Mouse (Mus musculus) hindbrain, embryonic 15.5 days (tissue): Measurements from ENCODE around the gene Patl2. TPM values are rescaled to one million over a fixed set of nuclear protein-coding genes. Genes with fewer than 3 reads are reported as not detected.

Experiments
- ATAC-seq: fragments of 200-750 bp; cut with Nextera tagmentation; 2 replicates; pipeline ENCODE4 v1.8.0; 2017; ENCODE audit warnings: low read depth, moderate number of reproducible peaks, moderate TSS enrichment; ENCODE audit not compliant: low FRiP score
- H3K27ac ChIP-seq: fragments of 300-500 bp; sonication (generic); replicated peaks from 2 replicates; pipeline ENCODE4 v1.5.1; 2015; ENCODE audit warnings: mild to moderate bottlenecking, inconsistent platforms
- H3K27me3 ChIP-seq: fragments of 300-500 bp; sonication (generic); 2 replicates; pipeline ENCODE4 v1.6.1; 2015; ENCODE audit warnings: control low read depth, inconsistent platforms
- H3K36me3 ChIP-seq: fragments of 300-500 bp; sonication (generic); 2 replicates; pipeline ENCODE4 v1.6.1; 2015; ENCODE audit warnings: control low read depth, inconsistent platforms
- H3K4me1 ChIP-seq: fragments of 300-500 bp; sonication (generic); replicated peaks from 2 replicates; pipeline ENCODE4 v1.6.1; 2015; ENCODE audit warnings: control low read depth, inconsistent platforms
- H3K4me2 ChIP-seq: fragments of 300-500 bp; sonication (generic); 2 replicates; pipeline ENCODE4 v1.6.1; 2015; ENCODE audit warnings: moderate library complexity, mild to moderate bottlenecking, inconsistent platforms
- H3K4me3 ChIP-seq: fragments of 300-500 bp; sonication (generic); 2 replicates; pipeline ENCODE4 v1.5.1; 2015; ENCODE audit warnings: mild to moderate bottlenecking, inconsistent platforms
- H3K9ac ChIP-seq: fragments of 300-500 bp; sonication (generic); 2 replicates; pipeline ENCODE4 v1.6.1; 2015; ENCODE audit warnings: inconsistent platforms
- H3K9me3 ChIP-seq: fragments of 300-500 bp; sonication (generic); 2 replicates; pipeline ENCODE4 v1.6.1; 2016; ENCODE audit warnings: control low read depth, inconsistent platforms
- WGBS: fragments of 180-500 bp; shearing (Covaris S2); methylation state at CpG from one replicate; pipeline ENCODE4 v1.1.7; 2015; 5-methylcytosine and 5-hydroxymethylcytosine counted together
- polyA plus RNA-seq: library from polyadenylated mRNA; unstranded; fragments of >200 nt; fragmentation: Nextera tagmentation; extraction: Ambion mirVana; gene quantifications from 2 replicates; pipeline ENCODE4 v1.2.1, GENCODE M21; 2015

The Patl2 gene
- polyA plus RNA-seq, 1 experiment from 2014 or later: not detected

DNA sequence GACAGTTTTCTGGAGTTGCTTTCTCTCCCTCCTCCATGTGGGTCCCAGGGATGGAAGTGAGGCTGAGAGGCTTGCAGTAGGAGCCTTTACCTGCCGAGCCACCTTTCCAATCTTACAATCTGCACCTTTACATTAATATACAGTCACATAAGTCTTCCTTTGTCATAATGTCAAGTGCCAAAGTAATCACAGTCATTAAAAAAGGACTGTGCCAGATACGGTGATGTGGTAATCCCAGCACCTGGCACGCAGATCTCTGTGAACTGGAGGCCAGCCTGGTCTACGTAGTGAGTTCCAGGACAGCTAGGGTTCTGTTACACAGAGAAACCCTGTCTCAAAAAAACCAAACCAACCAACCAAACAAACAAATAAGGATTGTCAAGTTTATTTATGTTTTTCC lies 92.1 kb downstream of the Patl2 start:
- ATAC-seq: no peak
- Histone ChIP-seq H3K4me1 (no peaks in the 10 kb centered on the region), H3K4me3 (no peak overlapping the region), H3K4me2 (no peak overlapping the region), H3K9ac (no peak overlapping the region), H3K9me3 (no peaks in the 10 kb centered on the region), H3K27ac (no peak overlapping the region), H3K36me3 (peaks cover 72% of the 10 kb centered on the region), H3K27me3 (no peaks in the 10 kb centered on the region)
- WGBS: 95% methylated on average over 4 of the region's 4 CpGs

DNA sequence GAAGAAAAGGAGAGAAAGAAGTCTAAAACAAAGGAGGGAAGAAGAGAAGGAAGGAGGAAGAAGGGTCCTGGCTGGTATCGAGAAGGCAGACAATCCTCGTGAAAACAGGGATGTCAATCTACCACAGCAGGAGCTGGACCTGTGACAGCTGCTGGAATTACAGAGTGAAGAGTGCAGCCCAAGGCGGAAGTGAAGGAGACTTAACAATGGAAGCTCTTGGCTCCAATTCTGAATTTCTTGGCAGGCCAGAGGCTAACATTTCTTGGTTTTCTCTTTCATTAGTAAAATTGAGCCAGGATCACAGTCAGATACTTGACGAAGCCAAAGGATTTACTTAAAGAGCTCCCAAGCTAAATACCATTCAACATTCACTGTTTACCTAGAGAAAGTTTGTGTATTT lies 99.5 kb downstream of the Patl2 start:
- Histone ChIP-seq H3K27ac (no peak overlapping the region), H3K9ac (no peak overlapping the region), H3K9me3 (no peaks in the 10 kb centered on the region), H3K4me2 (no peak overlapping the region), H3K4me3 (no peak overlapping the region), H3K36me3 (peaks cover 66% of the 10 kb centered on the region), H3K4me1 (no peaks in the 10 kb centered on the region; the same call in 1 of the 2 replicates), H3K27me3 (no peaks in the 10 kb centered on the region)
- no peak for ATAC-seq
- WGBS: 62% methylated on average over 4 of the region's 4 CpGs

- H3K27ac ChIP-seq: no peak overlapping the region
- peaks cover 55% of the 10 kb centered on the region for H3K36me3 ChIP-seq
- H3K4me1 ChIP-seq: no peaks in the 10 kb centered on the region; the same call in 1 of the 2 replicates
- H3K4me2 ChIP-seq: no peak overlapping the region
- no peak overlapping the region for H3K4me3 ChIP-seq
- H3K9ac ChIP-seq: no peak overlapping the region
- 48% methylated on average over 7 of the region's 7 CpGs for WGBS
- no peaks in the 10 kb centered on the region for H3K9me3 ChIP-seq
- no peak for ATAC-seq
- no peaks in the 10 kb centered on the region for H3K27me3 ChIP-seq
Measured at GRCm38 (mm10) chr2:122081728-122082456, 104.1 kb downstream of the Patl2 start.

Other genes starting within 250 kb of the Patl2 start
- gene Ctdspl2, start 230.2 kb downstream of the Patl2 start, polyA plus RNA-seq: 29.3 and 34.9 TPM in 2 replicates
- gene Mageb3, start 230.1 kb downstream of the Patl2 start, polyA plus RNA-seq: 0.30 and 0.56 TPM in 2 replicates
- 10.7 and 11.8 TPM in 2 replicates for gene Eif3j1, start 157.6 kb downstream of the Patl2 start, polyA plus RNA-seq
- 6.8 and 8.2 TPM in 2 replicates for gene Spg11, start 67.8 kb downstream of the Patl2 start, polyA plus RNA-seq
- gene B2m, start 38.5 kb downstream of the Patl2 start, polyA plus RNA-seq: 108 and 143 TPM in 2 replicates
- gene Trim69, start 25.5 kb downstream of the Patl2 start, polyA plus RNA-seq: not detected in 2 replicates
- 0.09 TPM in 1 of 2 replicates, not detected in the other for gene Terb2, start 83 bp upstream of the Patl2 start, polyA plus RNA-seq
- 22.7 and 23.7 TPM in 2 replicates for gene Sord, start 48.6 kb upstream of the Patl2 start, polyA plus RNA-seq
- not detected in 2 replicates for gene Duox2, start 112.3 kb upstream of the Patl2 start, polyA plus RNA-seq
- gene Duoxa2, start 112.7 kb upstream of the Patl2 start, polyA plus RNA-seq: 0.12 and 0.26 TPM in 2 replicates
- gene Duoxa1, start 127.5 kb upstream of the Patl2 start, polyA plus RNA-seq: 0.23 and 0.52 TPM in 2 replicates
- 0.14 and 0.16 TPM in 2 replicates for gene Duox1, start 129.5 kb upstream of the Patl2 start, polyA plus RNA-seq
- 11.1 and 12.6 TPM in 2 replicates for gene Shf, start 183.0 kb upstream of the Patl2 start, polyA plus RNA-seq
- gene Slc28a2, start 240.3 kb upstream of the Patl2 start, polyA plus RNA-seq: 0.14 TPM in 1 of 2 replicates, not detected in the other